13 mouse cellular contexts compared by ENCODE assay signal in the genomic region with DNA sequence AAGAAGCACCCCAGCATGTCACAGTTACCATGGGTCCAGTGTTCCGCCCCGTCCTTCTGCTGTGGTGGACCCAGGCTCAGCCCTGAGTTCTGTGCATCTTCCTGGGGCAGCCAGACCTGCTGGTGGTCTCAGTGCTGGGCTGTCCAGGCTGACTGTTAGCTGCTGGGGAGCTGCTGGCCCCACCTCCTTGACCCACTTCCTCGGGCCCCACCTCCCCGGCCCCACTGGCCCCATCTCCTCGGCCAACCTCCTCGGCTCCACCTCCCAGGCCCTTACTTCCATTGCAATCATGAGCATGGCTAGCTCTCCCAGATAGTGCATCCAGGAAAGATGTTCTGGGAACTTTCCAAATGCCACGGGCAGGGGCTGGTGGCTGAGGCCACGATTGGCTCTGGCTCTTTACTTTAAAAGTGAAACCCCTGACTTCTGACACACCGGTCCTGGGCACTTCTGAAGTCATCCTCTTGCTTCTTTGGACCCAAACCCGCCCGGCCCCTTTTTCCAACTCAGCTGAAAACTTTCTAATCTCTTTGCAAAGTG. TPM values are rescaled to one million over a fixed set of nuclear protein-coding genes. Genes with fewer than 3 reads are reported as not detected.
DNase-seq lines count a peak whose midpoint lies in the region; ATAC-seq lines count a peak whose summit lies in the region.
"Had no signal": no experiment of that assay in that cellular context is flagged by ENCODE, and none has a peak within 500 bp of the region (broad histone marks: within the 10 kb centered on the region; RNA-seq: fewer than 3 reads in every experiment).

No protein-coding gene starts in this region.

- H3K36me3 ChIP-seq in heart, embryonic 13.5 days, result no peaks in the 10 kb centered on the region
- no peaks in the 10 kb centered on the region for H3K36me3 ChIP-seq in midbrain, embryonic 11.5 days (ENCODE audit: control insufficient read depth, insufficient read depth, low read length)
- no peaks in the 10 kb centered on the region for H3K36me3 ChIP-seq in midbrain, embryonic 16.5 days (ENCODE audit: control insufficient read depth, insufficient read depth, low read length)
- H3K36me3 ChIP-seq: neural tube, embryonic 12.5 days had no signal

- no peak for ATAC-seq in heart, embryonic 13.5 days (ENCODE audit: extremely low read depth, insufficient number of reproducible peaks, low FRiP score, low TSS enrichment)
- no peak for ATAC-seq in midbrain, embryonic 11.5 days (ENCODE audit: low FRiP score)
- ATAC-seq in midbrain, embryonic 16.5 days, result no peak
- ATAC-seq in inflammation-experienced regulatory T-cells, adult 6 months, result no peak
- ATAC-seq: CD4-positive, CD25-positive, alpha-beta regulatory T cell, adult 4 months; intestine, postnatal 0 days had no signal

- peak overlapping the region; percentile 59 for H3K9ac ChIP-seq in heart, embryonic 13.5 days
- H3K9ac ChIP-seq in midbrain, embryonic 11.5 days (ENCODE audit: low read length), result no peak overlapping the region
- no peak overlapping the region for H3K9ac ChIP-seq in midbrain, embryonic 16.5 days (ENCODE audit: low read depth, low read length)
- H3K9ac ChIP-seq: neural tube, embryonic 12.5 days had no signal

- H3K27ac ChIP-seq in heart, embryonic 13.5 days (replicated peaks), result no peak overlapping the region; the same call in 1 of the 2 replicates
- H3K27ac ChIP-seq in midbrain, embryonic 11.5 days (ENCODE audit: low read depth, low read length), result no peak overlapping the region
- H3K27ac ChIP-seq in midbrain, embryonic 16.5 days (ENCODE audit: low read length), result no peak overlapping the region
- H3K27ac ChIP-seq: neural tube, embryonic 12.5 days had no signal

- peaks cover 19% of the 10 kb centered on the region for H3K4me1 ChIP-seq in heart, embryonic 13.5 days
- no peaks in the 10 kb centered on the region for H3K4me1 ChIP-seq in midbrain, embryonic 11.5 days (ENCODE audit: control insufficient read depth, insufficient read depth, low read length)
- no peaks in the 10 kb centered on the region for H3K4me1 ChIP-seq in midbrain, embryonic 16.5 days (ENCODE audit: control insufficient read depth, insufficient read depth, low read length)
- H3K4me1 ChIP-seq: neural tube, embryonic 12.5 days had no signal

- H3K9me3 ChIP-seq in heart, embryonic 13.5 days, result no peaks in the 10 kb centered on the region; the same call in 1 of the 2 replicates
- H3K9me3 ChIP-seq in midbrain, embryonic 11.5 days (ENCODE audit: control insufficient read depth, low read length), result no peaks in the 10 kb centered on the region
- H3K9me3 ChIP-seq in midbrain, embryonic 16.5 days (replicated peaks; ENCODE audit: control insufficient read depth, low read length, poor library complexity, severe bottlenecking), result no peaks in the 10 kb centered on the region; the same call in 1 of the 2 replicates

- peak overlapping the region; percentile 38 for H3K4me3 ChIP-seq in heart, embryonic 13.5 days
- no peak overlapping the region for H3K4me3 ChIP-seq in midbrain, embryonic 11.5 days (ENCODE audit: low read depth, low read length)
- no peak overlapping the region for H3K4me3 ChIP-seq in midbrain, embryonic 16.5 days (ENCODE audit: low read depth, low read length)
- H3K4me3 ChIP-seq: neural tube, embryonic 12.5 days had no signal

- DNase-seq in heart, adult 9 months (ENCODE audit: low spot score in 2 of 2), result no peak
- DNase-seq in midbrain, embryonic 11.5 days (ENCODE audit: low spot score, missing footprints), result peak; percentile 53
- peak; percentile 10 for DNase-seq in liver
- peak; percentile 10 for DNase-seq in yolk sac, embryonic 10.5 days (ENCODE audit: low spot score)
- no peak for DNase-seq in cerebellum, adult 9-11 months
- DNase-seq: right cerebral cortex, postnatal 14 days; thymus, postnatal 4 days had no signal

- WGBS in heart, embryonic 13.5 days, result 26% methylated on average over 11 of the region's 11 CpGs
- 61% methylated on average over 11 of the region's 11 CpGs for WGBS in midbrain, embryonic 11.5 days
- 65% methylated on average over 11 of the region's 11 CpGs for WGBS in midbrain, embryonic 16.5 days

- H3K27me3 ChIP-seq in heart, embryonic 13.5 days (replicated peaks), result no peaks in the 10 kb centered on the region
- no peaks in the 10 kb centered on the region for H3K27me3 ChIP-seq in midbrain, embryonic 11.5 days (ENCODE audit: control insufficient read depth, insufficient read depth, low read length)
- H3K27me3 ChIP-seq in midbrain, embryonic 16.5 days (ENCODE audit: control insufficient read depth, insufficient read depth, low read depth, low read length), result no peaks in the 10 kb centered on the region
- H3K27me3 ChIP-seq: neural tube, embryonic 12.5 days had no signal

- H3K4me2 ChIP-seq in heart, embryonic 13.5 days, result peak overlapping the region; percentile 64
- no peak overlapping the region for H3K4me2 ChIP-seq in midbrain, embryonic 11.5 days
- H3K4me2 ChIP-seq in midbrain, embryonic 16.5 days (ENCODE audit: low read length), result no peak overlapping the region
- H3K4me2 ChIP-seq: neural tube, embryonic 12.5 days had no signal

RNA-seq across cellular contexts. Expression of a gene that starts 47.5 kb away (rescaled TPM):
- polyA plus RNA-seq in heart, embryonic 13.5 days (2015; fragmentation: Nextera tagmentation; extraction: Ambion mirVana), result 67.1 and 68.2 TPM in 2 replicates
- polyA plus RNA-seq in midbrain, embryonic 11.5 days (2014; fragmentation: Nextera tagmentation; extraction: Ambion mirVana), result 85.7 and 89.2 TPM in 2 replicates
- 57.8 and 66.0 TPM in 2 replicates for polyA plus RNA-seq in midbrain, embryonic 16.5 days (2015; fragmentation: Nextera tagmentation; extraction: Ambion mirVana)
- polyA plus RNA-seq in inflammation-experienced regulatory T-cells, adult 6 months (2017; shearing (Covaris generic)), result 10 to 100 TPM; 63.8 to 67.0 (median 64.7) TPM

Comparison
In these comparisons a context has a peak if more than half of its experiments do, and no peak if none do; other contexts are left out.
1. DNase-seq: peak in midbrain, embryonic 11.5 days (single experiment), liver (single experiment) and yolk sac, embryonic 10.5 days (single experiment); none in heart, adult 9 months (0 of 2) and cerebellum, adult 9-11 months (single experiment).